Mouse (Mus musculus) gastrocnemius, postnatal 25 days (tissue): ENCODE data around the gene Gm9803. TPM values are rescaled to one million over a fixed set of nuclear protein-coding genes. Genes with fewer than 3 reads are reported as not detected.
"Not testable (repeated sequence)": the region's sequence is repeated elsewhere in the genome, so short reads cannot be mapped to it uniquely, and the experiment has no call there.

Experiments
- DNase-seq: peaks from one replicate; pipeline ENCODE4 v3.0.0; 2022
- long read RNA-seq, 2 experiments: library from polyadenylated mRNA; stranded (forward); transcript quantifications; one replicate each; pipeline ENCODE4 v2.0.0; 2021
- total RNA-seq, 2 experiments: library from RNA; stranded (reverse); gene quantifications; 1 replicate in 1 of 2; 2 replicates in 1 of 2; pipeline ENCODE4 v1.2.3; 2021

Gm9803 gene
- total RNA-seq = 10 to 100 TPM in 1 of 2 experiments, 1 to 10 TPM in 1; 6.6 to 16.7 TPM
- long read RNA-seq, experiment 1, transcript Gm9803-201 (1 exons, 563 nt) = major isoform, 27 of 27 reads
- long read RNA-seq, experiment 1, partial matches to known transcripts = 0 of 27 reads
- long read RNA-seq, experiment 1, other reads (novel, unspliced or antisense) = 0 of 27 reads
- long read RNA-seq, experiment 2, transcript Gm9803-201 (1 exons, 563 nt) = major isoform, 19 of 20 reads
- long read RNA-seq, experiment 2, partial matches to known transcripts = 0 of 20 reads
- long read RNA-seq, experiment 2, other reads (novel, unspliced or antisense) = 1 of 20 reads

DNA sequence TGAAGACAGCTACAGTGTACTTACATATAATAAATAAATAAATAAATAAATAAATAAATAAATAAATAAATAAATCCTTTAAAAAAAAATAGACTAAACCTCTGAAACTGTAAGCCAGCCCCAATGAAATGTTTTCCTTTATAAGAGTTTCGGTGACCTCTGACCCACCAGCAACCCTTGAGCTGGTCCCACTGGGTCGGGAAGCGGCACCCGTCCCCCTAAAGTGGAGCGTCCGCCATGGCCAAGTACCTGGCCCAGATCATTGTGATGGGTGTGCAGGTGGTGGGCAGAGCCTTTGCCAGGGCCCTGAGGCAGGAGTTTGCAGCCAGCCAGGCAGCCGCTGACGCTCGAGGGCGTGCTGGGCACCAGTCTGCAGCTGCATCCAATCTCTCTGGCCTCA lies at the start of gene Gm9803:
Gene Gm9803 (plus strand): TSS at position 154 of the 400 bp plus-strand sequence.
- DNase-seq = not testable (repeated sequence)

DNA sequence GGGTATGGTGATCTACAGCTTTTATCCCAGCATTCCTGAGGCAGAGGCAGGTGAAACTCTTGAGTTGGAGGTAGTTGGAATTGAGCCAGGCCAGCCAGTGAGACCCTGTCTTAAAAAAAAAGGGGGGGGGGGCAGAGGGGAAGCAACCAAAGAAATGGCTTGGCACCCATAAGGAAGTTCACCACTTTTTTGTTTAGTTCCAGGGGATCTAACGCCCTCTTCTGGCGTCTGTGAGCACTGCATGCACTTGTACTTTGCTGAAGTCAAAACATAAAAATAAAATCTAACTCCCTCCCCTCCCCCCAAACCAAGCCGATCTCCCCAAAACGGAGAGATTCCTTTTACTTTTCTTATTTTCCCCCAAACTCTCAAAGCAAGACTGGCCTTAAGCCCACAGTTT lies 48.5 kb upstream of the Gm9803 start:
- no peak for DNase-seq

DNA sequence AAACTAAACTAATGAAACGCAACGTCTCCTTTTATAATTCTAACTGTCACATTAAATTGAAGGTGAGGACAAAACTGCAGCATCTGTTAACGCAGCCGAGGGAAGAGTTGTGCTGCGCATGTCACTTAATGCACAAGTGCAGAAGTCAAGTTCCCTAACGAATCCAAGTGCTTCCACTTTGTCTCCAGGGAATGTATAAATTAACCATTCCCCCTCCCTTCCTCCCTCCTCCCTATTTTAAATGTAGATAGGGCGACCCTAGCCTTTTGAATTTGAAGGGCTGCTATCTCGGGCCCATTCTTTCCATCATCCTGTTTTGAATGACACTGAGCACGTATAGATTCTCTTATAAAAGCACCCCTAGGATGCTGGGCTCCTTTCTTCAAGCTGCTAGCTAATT lies 46.4 kb upstream of the Gm9803 start:
- DNase-seq = no peak

DNA sequence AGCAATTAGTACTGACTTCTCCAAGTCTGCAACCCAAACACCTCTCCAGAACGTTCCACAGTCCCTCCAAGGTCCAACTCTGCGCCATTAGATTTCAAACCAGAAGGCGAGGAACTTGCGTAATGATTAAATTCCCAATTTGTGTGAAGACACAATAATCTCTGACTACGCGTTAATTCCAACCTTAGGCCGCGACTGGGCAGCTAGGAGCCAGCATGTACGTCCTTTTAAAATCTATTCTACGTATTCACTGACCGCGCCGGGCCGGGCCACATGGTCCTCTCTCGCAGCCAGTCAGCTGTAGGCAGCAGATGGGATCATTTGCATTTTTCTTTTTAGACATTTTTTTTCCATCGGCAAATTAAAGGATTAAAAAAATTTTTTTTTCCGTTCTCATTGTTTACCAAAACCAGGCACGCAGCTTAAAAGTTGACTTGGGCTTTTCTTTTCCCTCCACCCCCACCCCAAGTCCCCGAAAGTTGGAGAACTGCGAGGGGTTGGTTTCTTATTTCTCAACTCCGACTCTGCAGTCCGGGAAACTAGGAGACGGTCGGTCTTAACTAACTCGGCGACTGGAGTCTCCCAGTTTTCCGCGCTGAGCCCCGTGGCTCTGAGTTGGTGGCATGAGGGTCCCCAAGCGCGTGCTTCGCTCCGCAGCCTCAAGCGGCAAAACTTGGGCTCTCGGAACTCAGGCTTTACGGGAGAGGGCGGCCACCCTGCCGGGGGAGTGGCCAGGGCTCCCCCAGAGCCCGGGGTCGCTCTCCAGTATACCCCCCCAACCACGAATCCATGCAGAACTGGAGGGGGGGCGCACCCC lies 45.8 kb upstream of the Gm9803 start:
- peak; percentile 52 for DNase-seq

DNA sequence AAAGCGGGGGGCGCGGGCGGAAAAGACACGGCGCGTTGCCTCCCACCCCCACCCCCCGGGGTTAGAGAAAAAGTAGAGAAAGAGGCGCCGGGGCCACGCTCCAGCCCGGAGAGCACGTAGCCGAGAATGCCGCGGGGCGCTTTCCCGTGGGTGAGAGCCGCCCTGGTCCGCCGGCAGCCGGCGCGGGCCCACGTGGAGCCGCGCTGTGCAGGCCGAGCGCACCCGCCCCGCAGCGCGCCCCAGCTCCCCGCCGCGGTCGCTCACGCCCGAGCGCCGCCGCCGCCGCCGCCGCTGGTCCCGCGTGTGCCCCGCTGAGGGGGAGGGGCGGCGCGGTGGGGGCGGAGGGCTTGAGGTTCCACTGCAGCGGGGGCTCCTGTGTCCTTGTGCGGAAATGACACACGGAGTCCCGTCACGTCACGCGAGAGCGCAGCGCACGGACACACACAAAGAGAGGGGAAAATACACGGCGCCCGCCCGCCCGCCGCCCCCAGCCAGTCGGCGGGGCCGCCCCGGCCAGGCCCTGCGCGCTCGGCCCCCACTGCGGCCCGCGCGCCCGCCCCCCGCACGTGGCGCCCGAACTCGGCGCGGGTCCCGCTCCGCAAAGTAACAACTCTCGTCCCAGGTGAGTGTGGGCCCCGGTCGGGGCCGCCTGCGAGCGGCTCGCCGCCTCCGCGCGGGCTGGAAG lies 45.0 kb upstream of the Gm9803 start, which contains the start of gene Bend3:
Gene Bend3 (plus strand): TSS at position 81 of the 685 bp plus-strand sequence.
- DNase-seq = peak; percentile 49

DNA sequence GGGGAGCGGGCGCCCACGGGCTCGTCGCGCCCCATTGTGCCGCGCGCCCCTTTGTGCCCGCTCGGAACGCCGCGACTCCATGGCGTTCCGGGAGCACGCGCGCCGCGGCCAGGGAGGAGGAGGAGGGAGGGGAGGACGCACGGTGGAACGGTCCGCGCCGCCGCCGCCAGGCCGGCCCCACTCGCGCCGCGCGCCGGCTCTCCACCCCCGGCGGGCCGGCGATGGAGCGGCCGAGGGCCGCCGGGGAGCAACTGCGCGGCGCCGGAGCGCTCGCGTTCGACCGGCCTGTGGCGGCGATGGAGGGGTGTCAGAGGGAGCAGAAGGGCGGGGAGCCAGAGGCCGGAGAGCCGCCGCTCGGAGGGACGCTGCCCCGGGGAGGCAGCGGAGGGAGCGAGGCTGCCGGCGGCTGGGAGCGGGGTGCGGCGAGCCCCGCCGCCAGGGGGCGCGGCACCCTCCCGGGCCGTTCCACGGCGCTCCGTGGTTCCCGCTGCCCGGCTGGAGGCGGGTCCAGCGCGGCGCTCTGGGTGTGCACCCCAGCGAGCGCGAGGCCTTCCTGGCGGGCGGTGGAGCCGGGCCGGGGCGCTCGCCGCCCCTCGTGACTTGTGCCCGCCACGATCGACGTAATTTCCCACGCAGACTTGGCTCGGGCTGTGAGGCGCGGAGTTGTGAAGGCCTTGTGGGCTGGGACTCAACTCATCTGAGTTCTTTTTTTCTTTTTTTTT lies 44.3 kb upstream of the Gm9803 start:
- peak; percentile 91 for DNase-seq

DNA sequence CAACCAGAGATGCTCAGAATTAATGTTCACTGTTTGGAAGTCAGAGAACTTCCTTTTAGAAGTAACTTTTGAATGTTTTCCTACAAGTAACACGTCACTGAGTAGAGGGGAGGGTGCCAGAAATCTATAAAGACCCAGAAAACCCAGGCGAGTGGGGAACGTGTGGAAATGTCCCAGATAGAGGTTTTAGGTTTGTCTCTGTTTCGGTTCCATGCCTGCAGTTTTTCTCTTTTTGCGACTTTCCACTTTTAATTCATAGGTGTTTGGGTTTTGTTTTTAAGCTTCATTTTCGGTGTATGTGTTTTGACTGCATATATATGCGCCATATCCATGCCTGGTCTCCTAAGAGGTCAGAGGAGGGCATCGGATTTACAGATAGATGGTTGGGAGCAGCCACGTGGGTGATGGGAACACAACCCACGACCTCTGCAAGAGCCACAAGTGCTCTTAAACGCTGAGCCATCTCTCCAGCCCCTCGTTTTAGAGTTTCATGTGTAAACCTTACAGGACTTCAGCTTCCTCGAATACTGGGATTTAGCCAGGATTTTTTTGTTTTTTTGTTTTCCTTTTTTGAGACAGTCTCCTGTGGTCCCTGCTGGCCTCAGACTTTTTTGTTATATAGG lies 43.5 kb upstream of the Gm9803 start:
- no peak for DNase-seq

DNA sequence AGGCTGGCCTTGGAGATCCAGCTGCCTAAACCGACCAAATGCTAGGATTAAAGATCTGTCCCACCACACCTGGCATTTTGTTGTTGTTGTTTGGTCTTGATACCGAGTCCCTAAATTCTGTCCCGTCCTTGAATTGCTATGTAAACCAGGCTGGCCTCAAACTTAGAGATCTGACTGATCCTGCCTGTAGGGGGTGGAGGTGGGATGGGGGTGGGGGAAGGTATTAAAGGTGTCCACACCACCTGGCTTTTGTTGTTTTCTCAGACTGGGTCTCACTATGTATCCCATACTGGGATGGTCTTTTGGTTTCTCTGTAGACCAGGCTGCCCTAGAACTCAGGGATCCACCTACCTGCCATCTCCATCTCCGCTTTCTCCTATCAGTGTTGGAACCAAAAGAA lies 42.7 kb upstream of the Gm9803 start:
- DNase-seq = no peak

DNA sequence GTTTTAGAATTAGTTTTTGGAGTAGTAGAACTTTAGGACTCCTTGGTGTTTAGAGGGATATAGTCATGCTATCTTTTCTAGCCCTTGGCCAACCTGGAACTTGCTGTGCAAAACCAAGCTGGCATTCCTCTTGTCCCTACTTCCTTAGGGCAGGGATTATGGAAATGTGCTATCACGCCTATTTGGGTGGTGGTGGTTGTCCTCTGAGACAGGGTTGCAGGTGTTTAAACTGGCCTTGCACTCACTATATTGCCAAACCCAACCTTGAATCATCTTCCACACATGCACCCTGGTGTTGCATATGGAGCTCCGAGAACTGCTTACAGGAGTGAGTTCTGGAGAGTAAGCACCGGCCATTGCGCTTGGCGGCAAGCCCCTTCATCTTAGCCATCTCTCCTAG lies 41.9 kb upstream of the Gm9803 start:
- no peak for DNase-seq

DNA sequence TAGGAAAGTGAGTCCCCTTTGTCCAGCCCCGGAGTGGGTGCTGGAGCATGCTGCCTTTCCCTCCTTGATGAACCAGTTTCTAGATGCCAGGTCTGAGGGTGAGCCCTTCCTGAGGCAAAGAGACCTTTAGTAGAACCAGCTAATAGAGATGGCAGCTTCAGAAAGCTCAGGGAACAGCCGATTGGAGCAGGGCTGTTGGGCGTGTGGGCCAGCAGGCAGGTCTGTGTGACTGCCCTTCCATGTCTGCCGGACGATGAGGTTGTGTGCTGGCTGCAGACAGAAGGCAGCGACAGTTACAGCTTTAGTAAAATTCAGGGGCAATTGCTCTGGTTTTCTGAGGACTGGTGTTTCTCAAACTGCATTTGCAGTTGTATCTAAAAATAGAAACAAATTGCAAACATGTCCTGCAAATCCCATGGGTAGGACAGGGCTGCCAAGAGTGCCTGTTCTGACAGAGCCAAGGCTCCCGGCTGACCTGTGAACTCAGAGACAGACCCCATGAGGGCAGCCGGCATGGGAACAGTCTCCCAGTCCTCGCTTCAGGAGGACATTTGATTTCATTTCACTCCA lies 40.4 kb upstream of the Gm9803 start:
- peak; percentile 58 for DNase-seq

DNA sequence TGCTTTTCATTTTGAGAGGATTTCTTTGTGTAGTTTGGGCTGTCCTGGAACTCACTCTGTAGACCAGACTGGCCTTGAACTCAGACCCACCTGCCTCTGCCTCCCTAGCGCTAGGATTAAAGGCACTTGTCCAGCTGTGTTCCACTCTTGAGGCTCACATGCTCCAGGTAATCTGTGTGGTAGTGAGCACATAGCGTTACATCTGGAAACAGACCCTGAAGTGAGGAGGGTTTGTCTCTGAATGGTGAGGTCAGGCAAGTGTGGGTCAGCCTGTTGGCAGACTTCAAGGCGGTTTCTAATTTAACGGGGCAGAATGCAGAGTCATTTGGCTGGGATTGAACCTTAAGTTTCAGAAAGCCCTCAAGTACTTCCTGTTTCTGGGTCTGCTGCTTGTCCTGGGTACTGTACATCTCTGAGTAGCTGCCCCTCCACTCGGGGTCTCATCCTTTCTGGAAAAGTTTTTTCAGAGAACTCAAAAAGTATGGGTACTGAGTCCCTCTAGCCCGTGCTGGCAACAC lies 38.1 kb upstream of the Gm9803 start:
- no peak for DNase-seq

DNA sequence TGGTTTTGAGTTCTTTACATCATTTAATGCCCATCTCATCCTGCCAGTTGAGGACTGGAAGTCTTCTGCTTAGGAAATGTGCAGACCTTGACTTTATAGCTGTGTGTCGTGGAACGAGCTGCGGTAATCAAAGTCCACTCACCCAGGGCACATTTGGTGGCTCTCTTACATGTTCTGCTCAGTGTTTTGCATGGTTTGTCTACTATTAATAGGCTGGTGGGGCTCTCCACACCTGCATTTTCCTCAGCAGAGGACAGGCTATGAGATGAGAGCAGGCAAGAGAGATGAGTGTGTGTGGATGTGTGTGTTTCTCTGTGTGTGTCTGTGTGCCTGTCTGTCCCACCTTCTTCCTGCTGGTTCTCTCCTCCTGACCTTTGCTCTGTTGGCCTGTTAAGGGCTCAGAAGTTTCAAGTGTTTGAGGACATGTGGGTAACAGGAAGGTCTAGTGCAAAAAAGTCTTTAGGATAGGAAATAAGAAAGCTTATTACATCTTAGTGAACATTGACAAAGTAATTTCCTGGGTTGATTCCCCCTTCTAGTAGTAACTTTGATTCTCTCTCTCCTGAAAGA lies 36.4 kb upstream of the Gm9803 start:
- DNase-seq = no peak

DNA sequence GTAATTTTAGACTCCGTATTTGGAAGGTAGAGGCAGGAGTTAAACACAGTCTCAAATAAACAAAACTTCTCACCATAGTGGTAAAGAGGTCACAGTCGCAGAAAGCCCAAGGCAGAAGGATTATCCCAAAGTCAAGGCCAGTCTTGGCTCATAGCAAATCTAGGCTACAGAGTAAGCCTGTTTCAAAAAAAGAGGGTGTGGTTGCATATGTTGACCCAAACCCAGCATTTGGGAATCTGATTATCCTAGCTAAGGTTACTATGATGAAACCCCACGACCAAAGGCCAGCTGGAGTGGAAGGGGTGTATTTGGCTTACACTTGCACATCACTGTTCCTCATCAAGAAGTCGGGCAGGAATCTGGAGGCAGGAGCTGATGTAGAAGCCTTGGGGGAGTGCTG lies 35.6 kb upstream of the Gm9803 start:
- no peak for DNase-seq

DNA sequence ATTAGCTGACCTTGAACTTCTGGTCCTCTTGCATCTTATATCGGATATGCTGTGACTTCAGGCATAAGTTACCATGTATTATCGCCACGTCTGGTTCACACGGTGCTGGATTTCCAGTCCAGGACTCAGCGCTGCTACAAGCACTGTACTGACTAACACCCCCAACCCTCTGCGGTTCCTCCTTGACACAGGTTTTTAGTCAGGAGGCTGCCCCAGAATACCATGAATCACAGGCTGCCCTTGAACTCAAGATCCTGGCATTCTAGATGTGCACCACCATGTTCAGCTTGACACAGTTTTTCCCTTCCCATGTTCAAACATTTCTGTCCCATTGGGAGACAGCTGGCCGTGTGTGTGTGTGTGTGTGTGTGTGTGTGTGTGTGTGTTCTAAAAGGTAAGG lies 34.7 kb upstream of the Gm9803 start:
- DNase-seq = no peak

DNA sequence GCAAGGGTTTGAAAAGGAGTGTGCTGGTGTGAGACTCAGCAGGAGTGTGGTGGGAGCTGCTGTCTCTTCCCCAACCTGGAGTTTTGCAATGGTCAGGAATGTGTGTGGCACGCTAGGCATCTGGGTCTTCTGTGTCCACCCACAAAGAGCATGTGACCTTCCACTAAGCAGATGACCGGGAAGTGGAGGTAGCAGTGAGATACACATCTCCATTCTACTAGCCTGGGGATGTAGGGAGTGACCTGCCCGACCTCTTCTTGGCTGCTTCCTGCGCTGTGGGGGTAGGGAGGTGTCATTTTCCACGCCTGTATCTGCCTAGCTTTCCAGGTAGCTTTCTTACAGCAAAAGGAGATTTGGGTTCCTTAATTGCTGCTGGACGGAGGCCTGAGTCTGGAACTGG lies 34.3 kb upstream of the Gm9803 start:
- no peak for DNase-seq

DNA sequence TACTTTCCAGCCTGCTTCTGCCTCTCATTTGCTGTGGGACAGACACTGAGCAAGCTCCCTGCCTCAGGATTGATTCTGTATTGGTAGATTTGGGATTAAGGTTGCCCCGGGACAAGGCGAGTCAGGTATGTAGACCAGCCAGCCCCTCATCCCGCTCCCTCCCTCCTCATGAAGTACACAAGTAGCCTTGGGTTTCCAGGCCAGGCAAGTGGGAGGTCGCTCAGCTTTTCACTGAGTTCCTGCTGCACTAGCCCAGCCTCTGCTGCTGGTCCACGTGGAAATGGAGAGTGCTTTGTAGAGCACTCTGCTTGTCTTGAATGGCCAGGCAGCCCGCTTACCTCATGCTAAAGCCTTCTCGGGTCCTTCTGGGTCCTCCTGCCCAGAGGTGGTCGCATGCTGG lies 33.9 kb upstream of the Gm9803 start:
- no peak for DNase-seq

DNA sequence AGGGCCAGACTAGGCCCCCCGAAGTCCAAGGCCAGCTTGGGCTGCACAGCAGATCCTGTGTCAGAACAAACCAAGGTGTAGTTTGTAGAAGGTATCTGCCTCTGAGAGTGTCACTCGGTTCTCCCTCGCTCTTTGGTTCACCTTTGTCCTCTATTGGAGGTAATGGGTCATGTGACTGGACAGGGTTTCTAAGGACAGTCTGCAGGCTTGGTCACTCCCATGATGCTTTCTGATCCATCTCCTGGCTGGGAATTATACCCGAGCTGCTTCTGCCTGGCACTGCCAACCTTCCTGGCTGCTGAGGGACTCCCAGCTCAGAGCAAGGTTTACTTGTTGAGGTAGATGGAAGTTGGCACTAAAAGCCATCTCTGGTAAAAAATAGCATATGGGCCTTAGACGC lies 33.0 kb upstream of the Gm9803 start:
- peak; percentile 43 for DNase-seq

DNA sequence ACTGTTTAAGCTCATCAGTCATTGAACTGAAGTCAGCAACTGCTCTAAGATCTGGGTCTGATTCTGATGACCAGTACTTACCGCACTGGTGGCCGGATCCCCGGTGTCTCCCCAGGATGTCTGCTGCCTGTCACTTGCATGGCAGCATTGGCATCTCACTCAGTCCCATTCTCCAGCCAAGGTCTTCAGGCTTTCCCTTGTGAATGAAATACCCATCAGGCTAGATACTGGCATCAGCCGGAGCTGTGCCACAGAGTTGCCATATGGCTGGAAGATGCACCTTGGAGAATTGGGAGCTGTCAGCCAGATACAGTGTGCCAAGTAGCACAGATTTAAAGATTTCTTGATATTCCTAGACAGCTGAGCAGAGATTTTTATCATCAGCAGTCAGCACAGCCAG lies 21.3 kb upstream of the Gm9803 start:
- no peak for DNase-seq

DNA sequence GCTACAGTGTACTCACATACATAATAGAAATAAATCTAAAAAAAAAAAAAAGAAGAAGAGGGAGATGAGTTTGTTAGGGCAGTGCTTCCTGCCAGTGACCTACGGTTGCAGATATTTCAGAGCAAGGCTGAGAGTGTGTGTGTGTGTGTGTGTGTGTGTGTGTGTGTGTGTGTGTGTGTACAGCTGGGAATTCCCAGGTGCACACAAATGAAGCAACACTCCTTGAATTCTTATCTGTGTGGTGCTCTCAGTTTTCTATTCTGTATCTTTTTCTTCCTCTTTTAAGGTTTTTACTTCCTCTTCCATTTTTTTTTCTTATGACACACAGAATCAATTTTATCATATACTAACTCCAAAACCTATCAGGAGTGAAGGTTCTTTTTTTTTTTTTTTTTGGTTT lies 19.6 kb upstream of the Gm9803 start:
- no peak for DNase-seq

DNA sequence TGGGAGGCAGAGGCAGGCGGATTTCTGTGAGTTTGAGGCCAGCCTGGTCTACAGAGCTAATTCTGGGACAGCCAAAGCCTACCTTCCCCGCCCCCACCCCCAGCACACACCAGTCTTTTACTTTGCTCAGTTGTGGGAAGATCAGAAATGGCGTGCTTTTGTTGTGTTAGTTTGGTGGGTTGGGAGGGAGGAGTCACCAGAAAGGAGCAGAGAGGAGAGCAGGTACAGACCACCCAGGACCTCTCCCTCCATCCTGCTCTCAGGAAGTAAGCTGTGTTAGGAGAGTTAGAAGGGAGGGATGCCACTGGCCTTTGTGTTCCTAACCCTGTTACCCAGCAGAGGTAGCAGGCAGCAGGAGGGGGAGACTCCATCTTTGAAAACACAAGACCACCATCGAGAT lies 16.8 kb upstream of the Gm9803 start:
- no peak for DNase-seq

DNA sequence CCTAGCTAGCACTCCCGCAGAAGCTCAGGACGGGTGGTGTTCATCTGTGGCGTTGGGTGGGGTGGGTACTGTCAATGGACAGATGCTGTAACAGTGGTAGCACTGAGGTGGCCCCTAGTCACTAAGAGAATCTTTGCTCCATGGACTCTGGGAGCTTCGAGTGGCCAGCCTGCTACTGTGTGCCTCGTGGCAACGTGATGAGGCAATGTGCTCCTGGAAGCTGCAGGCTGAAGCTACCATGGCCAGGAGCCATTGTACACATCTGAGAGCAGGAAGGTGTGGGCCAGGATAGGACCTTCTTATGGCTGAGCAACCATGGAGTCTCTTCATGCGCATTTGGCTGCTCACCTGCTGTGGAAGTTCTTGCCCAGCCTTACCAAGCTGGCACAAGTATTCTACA lies 14.7 kb upstream of the Gm9803 start:
- no peak for DNase-seq
